In genomic region chr13:109117210-109117791, GRCm38 (mm10) we compare ENCODE assay signal across 8 mouse cellular contexts.
A peak's percentile ranks its signal among the peaks of the same experiment; 100 is the strongest.
DNase-seq lines count a peak whose midpoint lies in the region; ATAC-seq lines count a peak whose summit lies in the region.

No protein-coding gene starts in this region.

- no peaks in the 10 kb centered on the region for H3K9me3 ChIP-seq in kidney, embryonic 15.5 days (replicated peaks)
- no peaks in the 10 kb centered on the region for H3K9me3 ChIP-seq in hindbrain, embryonic 14.5 days (ENCODE audit: control insufficient read depth, low read length)
- H3K9me3 ChIP-seq in stomach, embryonic 16.5 days (replicated peaks; ENCODE audit: control insufficient read depth, low read length) = no peaks in the 10 kb centered on the region

- peaks cover 20% of the 10 kb centered on the region for H3K4me1 ChIP-seq in kidney, embryonic 15.5 days
- H3K4me1 ChIP-seq in hindbrain, embryonic 14.5 days (replicated peaks; ENCODE audit: control insufficient read depth, insufficient read depth, low read length) = peaks cover 12% of the 10 kb centered on the region; the same call in 1 of the 2 replicates
- H3K4me1 ChIP-seq in stomach, embryonic 16.5 days (ENCODE audit: control insufficient read depth, insufficient read depth, low read length) = peaks cover 7% of the 10 kb centered on the region

- H3K36me3 ChIP-seq in kidney, embryonic 15.5 days = no peaks in the 10 kb centered on the region
- H3K36me3 ChIP-seq in hindbrain, embryonic 14.5 days (replicated peaks; ENCODE audit: control insufficient read depth, insufficient read depth) = no peaks in the 10 kb centered on the region
- H3K36me3 ChIP-seq in stomach, embryonic 16.5 days (ENCODE audit: control insufficient read depth, insufficient read depth, low read length) = no peaks in the 10 kb centered on the region

- no peak overlapping the region for H3K27ac ChIP-seq in kidney, embryonic 15.5 days
- peak overlapping the region; percentile 83 for H3K27ac ChIP-seq in hindbrain, embryonic 14.5 days
- no peak overlapping the region for H3K27ac ChIP-seq in stomach, embryonic 16.5 days (ENCODE audit: low read length)

- H3K4me3 ChIP-seq in kidney, embryonic 15.5 days (replicated peaks) = peak overlapping the region; percentile 50
- H3K4me3 ChIP-seq in hindbrain, embryonic 14.5 days (replicated peaks; ENCODE audit: low read length) = peak overlapping the region; percentile 81
- peak overlapping the region; percentile 40 for H3K4me3 ChIP-seq in stomach, embryonic 16.5 days (replicated peaks; ENCODE audit: low read length)

- H3K9ac ChIP-seq in kidney, embryonic 15.5 days = no peak overlapping the region
- H3K9ac ChIP-seq in hindbrain, embryonic 14.5 days = peak overlapping the region; percentile 86
- no peak overlapping the region for H3K9ac ChIP-seq in stomach, embryonic 16.5 days (ENCODE audit: low read length)

- peaks cover 19% of the 10 kb centered on the region for H3K27me3 ChIP-seq in kidney, embryonic 15.5 days
- H3K27me3 ChIP-seq in hindbrain, embryonic 14.5 days (ENCODE audit: control insufficient read depth, insufficient read depth, low read length) = peaks cover 15% of the 10 kb centered on the region
- peaks cover 21% of the 10 kb centered on the region for H3K27me3 ChIP-seq in stomach, embryonic 16.5 days (ENCODE audit: control insufficient read depth, insufficient read depth, low read length)

- peak overlapping the region; percentile 98 for H3K4me2 ChIP-seq in kidney, embryonic 15.5 days
- peak overlapping the region; percentile 93 for H3K4me2 ChIP-seq in hindbrain, embryonic 14.5 days (replicated peaks)
- peak overlapping the region; percentile 61 for H3K4me2 ChIP-seq in stomach, embryonic 16.5 days (ENCODE audit: low read depth, low read length)

- 2% methylated on average over 14 of the region's 14 CpGs for WGBS in kidney, embryonic 15.5 days
- 6% methylated on average over 14 of the region's 14 CpGs for WGBS in hindbrain, embryonic 14.5 days
- WGBS in stomach, embryonic 16.5 days = 6% methylated on average over 14 of the region's 14 CpGs

- no peak for DNase-seq in kidney, postnatal 10 days
- peak; percentile 56 for DNase-seq in embryo, embryonic 11 days
- DNase-seq in hindbrain, embryonic 14.5 days (ENCODE audit: low spot score) = peak; percentile 44
- DNase-seq in mesoderm, embryonic 11.5 days (ENCODE audit: low read depth, low spot score) = peak; percentile 73
- no peak for DNase-seq in ovary, adult 18-20 months (ENCODE audit: low spot score)
- no peak for DNase-seq in heart, postnatal 14 days

- intact Hi-C loops in heart, postnatal 14 days (cut with DNase I) = no loop called here

- peak; percentile 92 for ATAC-seq in kidney, embryonic 15.5 days (replicated peaks; ENCODE audit: low FRiP score)
- peak; percentile 43; the same call in 1 of the 2 replicates for ATAC-seq in hindbrain, embryonic 14.5 days (ENCODE audit: low FRiP score)
- no peak for ATAC-seq in stomach, embryonic 16.5 days (ENCODE audit: insufficient read depth, low FRiP score)

Comparison
In these comparisons a context has a peak if more than half of its experiments do, and no peak if none do; other contexts are left out.
1. DNase-seq: peak in embryo, embryonic 11 days (single experiment), hindbrain, embryonic 14.5 days (single experiment) and mesoderm, embryonic 11.5 days (single experiment); none in kidney, postnatal 10 days (single experiment), ovary, adult 18-20 months (single experiment) and heart, postnatal 14 days (0 of 2).
2. Peak in every context shown above with its lines, with median percentiles within 50 percentile points of each other: H3K4me2 ChIP-seq and H3K4me3 ChIP-seq.